Mouse (Mus musculus) retina, postnatal 7 days (tissue): ENCODE data around the gene Gng11.

Experiments used
- DNase-seq: peaks from one replicate; pipeline ENCODE4 v3.0.0-alpha.2; 2012; ENCODE audit warnings: low read depth, low spot score

Gng11 gene

GRCm38 (mm10) chr6:4003890-4004306 is at the start of gene Gng11:
Gene Gng11 (plus strand): TSS chr6:4003904.
- no peak for DNase-seq

- no peak for DNase-seq
These were observed 48.7 kb upstream of the Gng11 start for GRCm38 (mm10) chr6:3954969-3955368.

GRCm38 (mm10) chr6:3967676-3968626 is 35.8 kb upstream of the Gng11 start:
- no peak for DNase-seq

GRCm38 (mm10) chr6:3973679-3974078 is 30.0 kb upstream of the Gng11 start:
- DNase-seq: no peak

GRCm38 (mm10) chr6:3982661-3983284 is 20.9 kb upstream of the Gng11 start:
- no peak for DNase-seq

- DNase-seq: no peak
These were observed 15.0 kb upstream of the Gng11 start, which contains the start of gene Tfpi2 for GRCm38 (mm10) chr6:3988750-3989149. Gene Tfpi2 (minus strand): TSS chr6:3988919.

- DNase-seq: no peak
These were observed 10.2 kb upstream of the Gng11 start, which contains the start of gene Gngt1 for GRCm38 (mm10) chr6:3993492-3993891. Gene Gngt1 (plus strand): TSS chr6:3993792.

GRCm38 (mm10) chr6:3998089-3998488 is 5.6 kb upstream of the Gng11 start:
- no peak for DNase-seq

GRCm38 (mm10) chr6:3999296-3999695 is 4.4 kb upstream of the Gng11 start:
- no peak for DNase-seq

GRCm38 (mm10) chr6:4000716-4001115 is 3.0 kb upstream of the Gng11 start:
- no peak for DNase-seq

GRCm38 (mm10) chr6:4003445-4003844 is 259 bp upstream of the Gng11 start:
- no peak for DNase-seq

- DNase-seq: no peak
These were observed 1.1 kb downstream of the Gng11 start for GRCm38 (mm10) chr6:4004808-4005207.

- DNase-seq: no peak
These were observed 4.9 kb downstream of the Gng11 start for GRCm38 (mm10) chr6:4008501-4009040.

GRCm38 (mm10) chr6:4009548-4009947 is 5.8 kb downstream of the Gng11 start:
- no peak for DNase-seq

GRCm38 (mm10) chr6:4022645-4023044 is 18.9 kb downstream of the Gng11 start:
- no peak for DNase-seq

- no peak for DNase-seq
These were observed 22.7 kb downstream of the Gng11 start for GRCm38 (mm10) chr6:4026367-4026766.

GRCm38 (mm10) chr6:4030956-4031355 is 27.3 kb downstream of the Gng11 start:
- no peak for DNase-seq

GRCm38 (mm10) chr6:4041821-4042220 is 38.1 kb downstream of the Gng11 start:
- no peak for DNase-seq

GRCm38 (mm10) chr6:4047200-4047599 is 43.5 kb downstream of the Gng11 start:
- no peak for DNase-seq

- DNase-seq: no peak
These were observed 49.1 kb downstream of the Gng11 start for GRCm38 (mm10) chr6:4052843-4053242.

- no peak for DNase-seq
These were observed 50.7 kb downstream of the Gng11 start for GRCm38 (mm10) chr6:4054387-4054786.
